Mouse (Mus musculus) adrenal gland (tissue): ENCODE measurements around the gene Ehbp1l1.
"Not testable (repeated sequence)": the region's sequence is repeated elsewhere in the genome, so short reads cannot be mapped to it uniquely, and the experiment has no call there.

Experiments
- intact Hi-C: fragments of 180-260 bp; cut with DNase I; formaldehyde crosslinking; loops from one replicate; pipeline ENCODE4 v1.15.1; 2025

Gene Ehbp1l1

DNA sequence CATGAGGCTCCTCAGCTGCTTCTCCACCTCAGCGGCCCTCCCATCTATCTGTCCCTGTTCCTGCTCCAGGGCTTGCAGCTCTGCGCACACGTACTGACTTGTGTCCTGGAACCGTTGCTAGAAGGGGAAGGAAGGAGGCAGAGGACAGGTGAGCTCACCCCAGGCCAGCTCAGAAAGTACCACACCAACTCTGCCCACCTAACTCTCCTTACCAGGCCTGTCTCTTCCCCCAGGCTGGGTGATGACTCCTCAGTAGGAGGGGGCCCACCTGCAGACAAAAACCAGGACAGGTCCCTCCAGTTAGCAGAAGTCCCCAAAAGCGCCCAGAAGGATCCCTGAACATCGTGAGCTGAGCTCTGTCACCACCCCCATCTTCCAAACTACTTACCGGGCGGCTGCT, 15.5 kb downstream of the Ehbp1l1 start:
- intact Hi-C loops = loop anchor here (2.0 kb wide), 1 partner anchor 70 kb away; no protein-coding TSS in a partner anchor

DNA sequence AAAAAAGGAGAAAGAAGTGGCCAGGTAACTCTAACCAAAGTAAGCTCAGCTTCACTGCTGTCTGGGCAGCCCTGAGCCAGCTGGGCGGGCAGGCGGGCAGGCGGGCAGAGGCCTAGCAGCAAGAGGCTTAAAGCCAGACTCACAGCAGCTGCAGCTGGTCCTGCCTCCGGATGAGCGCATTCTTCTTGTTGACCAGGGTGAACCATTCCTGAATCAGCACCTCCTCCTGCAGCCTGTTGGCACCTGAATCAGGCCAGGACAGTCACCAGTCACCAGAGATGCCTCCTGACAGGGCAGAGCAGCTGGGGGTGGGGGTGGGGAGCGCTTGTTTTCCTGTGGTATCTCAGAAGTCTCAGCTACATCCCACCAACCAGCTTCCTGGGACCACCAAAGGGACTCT, 16.0 kb downstream of the Ehbp1l1 start:
- intact Hi-C loops = loop anchor here (2.0 kb wide), 1 partner anchor 71 kb away; no protein-coding TSS in a partner anchor

DNA sequence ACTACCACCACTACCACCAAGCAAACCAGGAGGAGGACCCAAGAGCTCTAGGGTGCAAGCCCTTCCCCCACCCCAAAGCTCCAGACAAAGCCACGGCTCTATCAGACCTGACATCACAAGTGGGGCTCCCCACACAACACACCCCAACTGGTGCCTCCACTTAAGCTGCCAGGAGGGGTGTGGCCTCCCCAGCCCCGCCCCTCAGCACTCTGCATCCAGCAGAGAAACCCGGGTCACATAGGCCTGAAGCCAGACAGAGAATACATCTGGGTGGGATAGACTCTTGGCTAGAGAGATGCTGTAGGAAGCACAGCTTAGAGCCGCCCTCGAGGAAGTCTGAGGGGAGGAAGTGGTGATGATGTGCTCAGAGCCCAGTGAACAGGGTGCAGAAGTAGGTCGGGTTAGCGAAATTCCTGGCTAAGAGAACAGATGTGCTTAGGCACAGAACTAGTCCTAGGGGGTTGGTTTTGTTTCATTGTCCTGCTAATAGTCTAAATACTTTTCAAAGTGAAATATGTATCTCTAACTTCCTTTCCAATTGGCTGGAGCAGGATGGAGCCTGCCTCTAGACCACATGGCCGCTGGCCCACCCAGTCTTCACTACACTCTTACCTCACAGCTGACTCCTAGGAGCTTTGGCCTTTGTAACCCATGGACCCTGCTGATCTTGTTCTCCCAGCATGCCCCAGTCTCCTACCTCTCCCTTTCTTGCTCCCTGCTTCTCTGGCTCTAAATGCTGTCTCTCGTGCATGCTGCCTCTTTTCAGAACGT, 21.1 kb downstream of the Ehbp1l1 start:
- intact Hi-C loops = no loop called here

DNA sequence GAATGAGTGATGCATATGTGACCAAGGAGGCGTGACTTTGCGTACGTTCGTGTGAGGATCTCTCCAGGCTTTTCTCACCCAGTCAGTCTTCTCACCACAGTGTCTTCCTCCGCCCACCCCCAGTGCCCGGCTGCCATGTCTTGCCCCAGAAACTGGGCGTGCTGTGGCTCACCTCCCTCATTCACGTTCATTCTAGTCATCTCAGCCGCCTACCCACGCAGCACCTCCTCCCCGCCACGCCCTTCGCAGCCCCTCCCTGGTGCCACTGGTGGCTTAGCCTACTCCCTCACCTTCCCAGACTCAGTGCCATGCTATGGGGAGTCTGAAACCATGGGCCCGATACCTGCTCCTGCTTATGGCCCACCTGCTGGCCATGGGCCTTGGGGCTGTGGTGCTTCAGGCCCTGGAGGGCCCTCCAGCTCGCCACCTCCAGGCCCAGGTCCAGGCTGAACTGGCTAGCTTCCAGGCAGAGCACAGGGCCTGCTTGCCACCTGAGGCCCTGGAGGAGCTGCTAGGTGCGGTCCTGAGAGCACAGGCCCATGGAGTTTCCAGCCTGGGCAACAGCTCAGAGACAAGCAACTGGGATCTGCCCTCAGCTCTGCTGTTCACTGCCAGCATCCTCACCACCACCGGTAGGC, 21.8 kb downstream of the Ehbp1l1 start, which contains the start of gene Kcnk7:
Gene Kcnk7, plus strand, starts transcription at position 205 of the 638 bp plus-strand sequence.
- intact Hi-C loops = no loop called here

DNA sequence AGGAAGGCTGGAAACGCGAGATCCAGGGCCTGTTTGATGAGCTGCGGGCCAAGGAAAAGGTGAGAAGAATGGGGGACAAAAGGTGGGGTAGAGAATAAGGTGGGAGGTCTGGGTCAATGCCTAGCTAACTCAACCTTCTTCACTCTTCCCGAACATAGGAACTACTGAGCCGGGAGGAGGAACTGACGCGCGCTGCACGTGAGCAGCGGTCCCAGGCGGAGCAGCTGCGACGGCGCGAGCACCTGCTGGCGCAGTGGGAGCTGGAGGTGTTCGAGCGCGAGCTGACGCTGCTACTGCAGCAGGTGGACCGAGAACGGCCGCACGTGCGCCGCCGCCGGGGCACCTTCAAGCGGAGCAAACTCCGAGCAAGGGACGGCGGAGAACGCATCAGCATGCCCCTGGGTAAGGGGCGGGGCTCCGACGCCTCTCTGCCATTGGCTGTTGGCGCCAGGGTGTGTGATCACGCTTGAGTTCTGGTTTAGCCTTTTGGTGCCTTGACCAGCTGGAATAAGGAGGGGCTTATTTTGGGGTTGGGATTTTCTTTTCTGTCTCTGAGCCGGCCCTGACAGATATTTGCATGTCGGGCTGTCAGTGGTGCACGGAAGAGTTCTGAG, 30.2 kb downstream of the Ehbp1l1 start:
- intact Hi-C loops = no loop called here

DNA sequence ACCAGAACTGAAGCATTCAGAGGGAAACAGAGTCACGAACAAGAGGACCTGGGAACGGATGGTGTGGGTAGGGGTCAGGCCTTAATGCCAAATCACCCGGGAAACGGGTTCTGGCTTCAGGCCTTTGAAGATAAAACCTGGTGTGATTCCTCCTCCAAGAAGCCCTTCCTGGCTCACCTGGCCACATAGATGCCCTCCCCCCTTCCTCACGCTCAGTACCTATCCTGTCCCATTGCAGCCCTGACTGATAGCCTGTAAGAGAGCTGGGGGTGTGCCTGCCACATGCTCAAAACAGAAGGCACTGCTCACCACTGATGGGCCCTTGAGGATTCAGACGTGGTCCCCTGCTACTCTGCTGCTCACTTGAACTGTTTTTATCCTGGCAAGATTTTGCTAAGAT, 32.3 kb downstream of the Ehbp1l1 start:
- intact Hi-C loops = no loop called here

DNA sequence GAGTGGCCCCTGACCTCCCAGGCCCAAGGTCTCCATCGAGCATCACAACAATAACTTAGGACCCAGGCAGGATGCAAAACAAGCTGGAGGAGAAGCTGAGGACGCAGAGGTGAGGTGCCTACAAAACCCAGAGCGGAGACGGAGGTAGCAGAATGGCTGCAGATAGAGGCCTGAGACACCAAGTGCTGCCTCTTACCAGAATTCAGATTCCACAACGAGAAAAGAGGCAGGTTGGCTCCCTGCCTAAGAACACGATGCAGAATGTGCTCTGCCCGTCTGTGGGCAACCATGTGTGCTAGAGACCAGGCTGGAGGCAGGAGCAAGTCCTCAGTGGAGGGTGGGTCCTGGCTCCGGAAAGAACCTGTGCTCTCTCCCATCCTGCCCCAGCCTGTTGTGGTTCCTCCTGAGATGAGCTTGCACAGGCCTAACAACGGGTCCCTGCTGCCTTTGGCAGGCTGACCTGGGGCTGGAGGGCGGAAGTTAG, 33.2 kb downstream of the Ehbp1l1 start:
- intact Hi-C loops = no loop called here

DNA sequence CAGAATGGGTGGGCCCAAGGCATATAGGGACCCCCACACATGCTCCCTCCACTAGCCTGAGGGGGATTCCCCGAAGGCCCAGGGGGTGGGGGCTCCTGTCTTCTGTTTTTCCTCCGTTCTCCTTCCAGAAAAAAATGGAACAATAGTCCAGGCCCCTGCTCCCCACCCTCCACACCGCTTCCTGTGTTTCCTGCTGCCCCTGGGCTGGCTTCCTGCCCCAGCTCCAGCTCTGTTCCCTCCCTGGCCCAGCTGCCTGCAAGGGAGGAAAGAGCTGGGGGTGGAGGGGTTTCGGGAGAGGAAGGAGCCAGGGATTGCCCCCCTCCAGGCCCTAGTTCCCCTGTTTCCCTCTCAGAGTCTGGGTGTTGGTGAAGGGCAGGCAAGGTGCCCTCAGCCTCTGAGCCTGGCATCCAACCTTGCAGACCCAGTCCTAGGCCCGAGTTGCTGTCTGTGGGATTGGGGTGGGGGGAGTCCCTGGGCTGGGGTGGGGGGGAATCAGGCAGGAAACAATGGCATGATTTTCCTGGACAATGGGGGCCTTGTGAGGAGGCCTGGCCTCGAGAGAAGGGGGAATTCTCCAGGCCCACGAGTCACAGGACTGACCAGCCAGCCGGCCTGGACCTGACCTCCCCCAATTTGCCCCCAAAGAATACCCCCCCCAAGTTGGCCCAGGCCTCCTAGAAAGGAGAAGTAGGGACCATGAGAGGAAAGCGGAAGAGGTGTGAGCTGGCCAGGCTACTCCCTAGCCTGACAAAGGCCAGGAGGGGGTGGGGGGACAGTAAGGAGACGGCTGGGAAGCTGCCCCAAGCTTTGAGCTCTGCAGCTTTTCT, 33.8 kb downstream of the Ehbp1l1 start:
- intact Hi-C loops = no loop called here

DNA sequence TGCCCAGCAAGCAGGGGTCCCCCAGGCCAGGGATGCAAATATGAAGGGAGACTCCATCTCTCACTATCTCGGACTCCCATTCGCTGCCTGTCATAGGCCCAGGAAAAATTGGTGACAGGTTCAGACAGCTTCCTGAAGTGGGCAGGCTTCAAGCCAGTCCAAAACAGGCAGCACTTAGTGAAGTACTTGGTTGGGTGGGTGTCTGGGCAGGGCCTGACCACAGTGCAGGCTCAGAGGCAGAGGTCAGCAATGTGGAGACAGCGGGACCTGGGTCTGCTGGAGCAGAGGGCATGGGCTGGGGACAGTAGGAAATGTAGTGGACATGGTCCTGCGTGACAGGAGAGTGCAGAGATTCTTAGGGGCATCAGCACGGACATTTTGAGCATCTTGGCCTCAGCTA, 34.5 kb downstream of the Ehbp1l1 start:
- intact Hi-C loops = no loop called here

DNA sequence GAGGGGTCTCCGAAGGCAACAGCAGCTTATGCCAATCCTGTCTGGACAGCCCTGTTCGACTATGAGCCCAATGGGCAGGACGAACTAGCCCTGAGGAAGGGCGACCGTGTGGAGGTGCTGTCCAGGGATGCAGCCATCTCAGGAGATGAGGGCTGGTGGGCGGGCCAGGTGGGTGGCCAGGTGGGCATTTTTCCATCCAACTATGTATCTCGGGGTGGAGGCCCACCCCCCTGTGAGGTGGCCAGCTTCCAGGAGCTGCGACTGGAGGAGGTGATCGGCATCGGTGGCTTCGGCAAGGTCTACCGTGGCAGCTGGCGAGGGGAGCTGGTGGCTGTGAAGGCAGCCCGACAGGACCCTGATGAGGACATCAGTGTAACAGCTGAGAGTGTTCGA, 35.8 kb downstream of the Ehbp1l1 start:
- intact Hi-C loops = no loop called here

DNA sequence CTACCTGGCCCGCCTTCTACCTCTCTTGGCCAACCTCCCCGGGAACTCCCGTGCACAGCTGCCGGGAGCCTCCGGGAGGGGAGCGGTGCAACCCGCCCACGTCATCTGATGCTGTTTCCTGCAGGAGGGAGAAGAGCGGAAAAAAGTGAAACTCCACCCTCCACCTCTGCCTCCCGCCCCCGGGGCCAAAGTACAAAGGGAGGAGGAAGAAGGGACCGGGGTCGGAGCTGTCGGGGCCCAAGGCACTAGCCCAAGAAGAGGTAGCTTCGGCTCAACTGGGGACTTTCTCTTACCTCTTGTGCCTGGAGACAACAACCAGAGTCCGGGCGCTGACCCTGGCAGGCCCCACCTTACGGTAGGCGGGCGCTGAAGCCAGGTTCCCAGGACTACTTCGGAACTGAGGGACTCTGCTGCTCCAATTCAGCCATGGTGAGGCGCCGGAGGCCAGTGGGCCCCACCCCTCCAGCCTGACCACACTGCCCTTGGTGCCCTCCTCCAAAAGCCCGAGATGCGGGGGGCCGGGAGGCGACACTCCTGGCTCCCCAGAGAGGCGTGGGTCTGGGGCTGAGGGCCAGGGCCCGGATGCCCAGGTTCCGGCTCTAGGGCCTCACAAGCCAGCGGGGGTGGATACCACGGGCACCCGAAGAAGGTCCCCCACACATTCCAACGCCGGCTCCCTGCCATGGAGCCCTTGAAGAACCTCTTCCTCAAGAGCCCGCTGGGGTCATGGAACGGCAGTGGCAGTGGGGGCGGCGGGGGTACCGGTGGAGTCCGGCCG, 36.4 kb downstream of the Ehbp1l1 start:
- intact Hi-C loops = no loop called here

DNA sequence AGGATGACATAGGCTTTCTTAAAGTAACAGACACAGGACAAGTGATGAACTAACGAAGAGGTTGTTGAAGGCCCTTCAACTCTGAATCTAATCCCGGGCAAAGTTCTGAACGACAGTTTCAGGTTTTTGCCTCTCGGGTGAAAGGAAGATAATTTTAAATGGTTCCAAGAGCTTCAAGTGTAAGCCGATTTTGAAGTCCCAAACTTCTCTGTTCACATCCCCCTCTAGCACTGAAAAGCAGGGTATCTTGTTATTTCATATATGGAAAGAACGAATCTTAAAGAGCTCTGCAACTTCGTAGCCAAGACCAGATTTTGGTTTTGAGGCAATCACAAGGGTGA, 37.1 kb downstream of the Ehbp1l1 start:
- intact Hi-C loops = no loop called here

DNA sequence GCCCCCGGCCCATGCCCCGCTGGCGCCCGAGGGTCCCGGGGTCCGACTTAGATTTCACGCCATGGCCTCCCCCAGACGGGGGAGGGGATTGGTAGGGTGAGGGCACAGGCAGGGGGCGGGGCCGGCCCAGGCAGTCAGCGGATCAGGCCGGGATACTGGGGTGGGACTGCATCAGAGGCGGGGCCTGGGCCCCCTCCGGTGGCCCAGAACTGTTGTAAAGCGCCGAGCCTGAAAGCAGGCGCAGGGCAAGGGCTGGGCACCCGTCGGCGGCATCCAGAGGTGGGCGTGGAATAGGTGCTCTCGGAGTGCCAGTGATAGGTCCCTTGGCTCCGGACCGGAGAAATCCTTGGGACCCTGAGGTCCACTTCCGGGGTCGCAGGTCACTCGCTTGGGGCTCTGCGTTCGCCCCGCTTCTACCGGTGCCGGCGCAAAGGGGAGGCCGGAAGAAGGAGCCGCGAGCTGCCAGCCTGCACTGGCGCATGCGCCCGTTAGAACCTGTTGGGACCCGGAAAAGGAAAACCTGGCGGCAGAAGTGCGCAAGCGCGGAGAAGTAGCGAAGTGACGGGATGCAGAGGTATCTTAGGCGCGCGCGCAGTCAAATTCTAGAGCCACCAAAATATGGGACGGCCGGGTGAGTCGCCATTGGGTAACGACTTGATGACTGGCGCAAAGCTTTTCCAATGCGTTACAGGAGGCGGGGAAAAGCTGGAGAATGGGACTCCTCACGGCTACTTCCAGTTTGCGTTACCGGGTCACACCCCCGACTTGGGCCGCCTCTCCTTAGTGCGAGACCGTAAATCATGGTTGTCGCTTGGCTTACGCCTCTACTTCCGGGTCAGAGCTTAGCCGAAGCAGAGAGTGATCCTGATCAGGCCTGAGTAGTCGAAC, 37.7 kb downstream of the Ehbp1l1 start, which contains the start of the genes Map3k11 and Pcnx3:
Gene Map3k11, plus strand, starts transcription at position 543 of the 888 bp plus-strand sequence.
Gene Pcnx3, minus strand, starts transcription at position 709 of the 888 bp plus-strand sequence.
- intact Hi-C loops = no loop called here

DNA sequence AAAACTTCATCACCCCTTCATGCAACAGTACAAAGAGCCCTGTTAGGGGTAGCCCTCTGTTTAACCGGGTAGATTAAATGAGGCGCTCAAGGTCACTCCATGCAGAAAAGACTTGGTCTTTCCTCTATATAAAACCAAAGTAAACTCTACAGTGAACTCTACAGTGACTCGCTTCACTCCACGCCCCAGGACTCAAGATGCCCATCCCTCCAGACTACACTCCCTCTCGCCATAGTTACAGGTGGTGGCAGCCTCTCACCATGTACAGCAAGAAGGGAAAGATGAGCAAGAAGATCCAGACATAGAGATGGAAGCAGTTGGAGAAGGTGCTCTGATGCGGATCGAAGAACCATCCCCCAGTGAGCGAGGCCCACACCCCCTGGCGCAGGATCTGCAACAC, 38.4 kb downstream of the Ehbp1l1 start:
- intact Hi-C loops = no loop called here

DNA sequence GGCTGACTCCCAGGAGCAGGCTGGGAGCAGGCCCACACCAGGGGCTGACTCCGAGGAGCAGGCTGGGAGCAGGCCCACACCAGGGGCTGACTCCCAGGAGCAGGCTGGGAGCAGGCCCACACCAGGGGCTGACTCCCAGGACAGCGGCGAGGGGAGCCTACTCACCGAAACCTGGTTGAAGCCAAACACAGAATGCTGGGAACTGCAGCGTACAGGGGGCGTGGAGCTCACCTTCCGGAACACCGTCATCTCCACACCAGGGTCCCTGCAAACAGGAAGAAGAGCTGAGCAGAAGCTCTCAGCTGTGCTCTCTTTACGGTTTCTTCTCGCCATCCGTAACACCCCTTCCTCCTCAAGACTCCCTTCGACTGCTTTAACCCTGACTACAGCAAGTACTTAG, 39.2 kb downstream of the Ehbp1l1 start:
- intact Hi-C loops = not testable (repeated sequence)

DNA sequence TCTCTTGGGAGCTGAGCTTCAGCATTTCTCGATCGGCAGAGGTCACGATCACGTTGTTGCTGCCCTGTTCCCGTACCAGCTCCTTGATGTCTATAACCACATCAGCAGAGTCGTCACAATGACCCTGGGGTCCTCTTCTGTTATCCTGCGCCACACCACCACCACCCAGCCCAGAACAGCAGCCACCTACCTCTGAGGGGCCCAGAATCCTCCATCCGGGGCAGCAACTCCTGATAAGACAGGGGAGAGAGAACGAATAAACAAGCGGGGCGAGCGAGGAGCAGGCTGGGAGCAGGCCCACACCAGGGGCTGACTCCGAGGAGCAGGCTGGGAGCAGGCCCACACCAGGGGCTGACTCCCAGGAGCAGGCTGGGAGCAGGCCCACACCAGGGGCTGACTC, 39.7 kb downstream of the Ehbp1l1 start:
- intact Hi-C loops = no loop called here

DNA sequence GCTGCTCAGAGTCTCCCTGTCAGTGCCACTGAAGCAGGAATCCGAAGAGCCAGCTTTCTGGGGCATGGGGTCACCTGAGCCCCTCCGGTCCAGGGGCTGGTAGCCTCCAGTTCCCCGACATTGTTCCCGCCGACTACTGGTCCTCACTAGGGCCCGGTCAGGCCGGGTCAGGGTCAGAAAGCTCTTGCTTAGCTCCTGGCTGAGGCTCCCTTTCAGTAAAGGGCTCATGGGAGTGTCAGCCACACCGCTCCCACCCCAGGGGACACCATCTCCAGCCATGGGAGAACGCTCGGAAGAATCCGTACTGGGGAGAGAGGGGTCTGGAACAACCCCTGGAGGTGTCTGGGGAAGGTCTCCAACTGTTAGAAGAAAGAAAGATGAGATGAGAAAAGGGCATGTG, 40.3 kb downstream of the Ehbp1l1 start:
- intact Hi-C loops = no loop called here

DNA sequence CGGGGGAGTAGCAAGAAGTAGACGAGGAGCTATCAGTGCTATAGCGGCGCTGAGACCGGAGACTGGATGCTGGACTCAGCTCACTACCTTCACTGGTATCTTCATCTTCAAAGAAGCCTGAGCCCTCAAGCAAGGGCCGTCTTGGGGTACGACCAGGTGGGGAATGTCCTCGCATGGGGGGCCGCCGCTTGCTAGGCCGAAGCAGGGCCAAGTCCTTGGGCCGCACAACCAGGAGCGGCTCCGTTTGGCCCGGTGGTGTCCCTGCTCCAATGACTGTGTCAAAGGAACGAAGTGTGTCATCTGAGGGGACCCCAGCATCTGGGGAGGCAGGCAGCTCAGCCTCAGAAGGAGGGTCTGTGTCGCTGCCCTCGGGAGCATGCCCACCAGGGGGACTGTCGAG, 40.7 kb downstream of the Ehbp1l1 start:
- intact Hi-C loops = no loop called here

DNA sequence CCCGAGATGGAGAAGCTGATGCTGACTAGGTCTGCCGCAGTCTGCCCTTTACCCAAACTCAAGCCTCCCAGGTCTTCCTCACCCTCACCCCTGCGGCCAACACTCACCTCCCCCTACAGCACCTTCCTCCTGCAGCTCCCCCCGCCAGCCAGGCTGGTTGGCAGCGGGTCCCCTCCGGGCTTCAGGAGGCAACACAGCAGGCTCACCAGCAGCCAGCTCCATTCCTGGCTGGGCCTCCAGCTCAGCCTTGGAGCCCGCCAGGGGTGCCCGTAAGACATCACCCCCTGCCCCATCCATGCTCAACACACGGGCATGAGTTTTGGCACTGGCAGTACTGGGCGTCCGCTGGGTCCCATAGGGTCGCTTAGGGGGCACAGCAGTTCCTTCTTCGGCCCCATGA, 41.1 kb downstream of the Ehbp1l1 start:
- intact Hi-C loops = no loop called here

DNA sequence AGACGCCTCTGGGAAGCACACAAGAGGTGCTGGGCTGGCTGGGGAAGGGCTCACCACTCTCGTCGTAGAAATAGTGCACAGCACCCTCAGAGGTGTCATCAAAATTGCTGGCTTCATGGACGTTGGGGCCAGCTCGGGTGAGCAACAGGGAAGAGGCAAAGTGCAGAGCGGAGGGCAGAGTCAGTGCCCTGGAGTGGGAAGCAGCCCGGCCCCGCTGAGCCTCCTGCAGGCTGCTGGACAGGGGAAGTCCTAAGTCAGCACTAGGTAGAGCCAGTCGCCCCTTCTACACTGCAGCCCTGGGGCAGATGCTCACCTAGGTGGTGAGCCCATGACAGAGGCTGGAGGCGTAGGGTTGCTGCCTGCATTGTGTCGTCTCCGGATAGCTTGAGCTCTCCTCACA, 41.9 kb downstream of the Ehbp1l1 start:
- intact Hi-C loops = no loop called here
